Mouse (Mus musculus) right cerebral cortex, adult 18-20 months (tissue): ENCODE results near the gene Ugt1a6a.
A peak's percentile ranks its signal among the peaks of the same experiment; 100 is the strongest.
"Not testable (repeated sequence)": the region's sequence is repeated elsewhere in the genome, so short reads cannot be mapped to it uniquely, and the experiment has no call there.

ENCODE experiments used
- DNase-seq: peaks from one replicate; pipeline ENCODE4 v3.0.0; 2022; ENCODE audit warnings: mixed read lengths

Gene Ugt1a6a

DNA sequence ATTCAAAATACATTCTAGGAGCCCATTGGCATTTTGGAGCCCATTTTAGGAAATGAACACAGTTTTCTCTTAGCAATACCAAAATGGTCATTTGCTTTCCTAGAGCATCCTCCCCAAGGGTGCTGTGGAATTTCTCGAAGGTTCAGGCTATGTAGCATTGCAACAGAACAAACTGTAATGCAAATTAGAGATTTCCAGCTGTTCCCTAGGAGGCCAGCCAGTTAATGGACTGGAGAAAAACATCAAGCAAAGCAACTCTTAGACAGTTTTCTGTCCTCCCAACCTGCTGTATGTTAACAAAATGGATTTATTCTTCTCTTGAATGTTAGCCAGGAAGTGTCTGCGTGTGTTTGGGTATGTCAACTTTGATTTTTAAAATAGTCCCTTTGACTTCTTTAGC, 2.0 kb downstream of the Ugt1a6a start:
- DNase-seq: no peak

DNA sequence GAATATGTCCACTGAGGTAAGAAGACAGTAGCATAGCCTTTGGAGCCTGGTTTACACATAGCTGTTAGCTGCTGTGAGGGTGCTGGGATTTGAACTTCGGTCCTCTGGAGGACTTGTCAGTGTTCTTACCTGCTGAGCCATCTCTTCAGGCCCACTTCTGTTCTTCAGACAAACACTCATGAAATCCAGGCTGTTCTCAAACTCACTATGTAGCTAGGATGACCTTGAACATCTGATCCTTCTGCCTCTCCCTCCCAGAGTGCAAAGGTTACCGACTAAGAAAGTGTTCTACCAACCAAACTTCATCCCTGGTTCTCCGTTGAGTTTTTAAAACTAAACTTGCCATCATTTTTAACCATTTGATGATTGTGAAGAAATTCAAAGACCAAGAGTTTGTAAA, 2.7 kb downstream of the Ugt1a6a start:
- DNase-seq: no peak

DNA sequence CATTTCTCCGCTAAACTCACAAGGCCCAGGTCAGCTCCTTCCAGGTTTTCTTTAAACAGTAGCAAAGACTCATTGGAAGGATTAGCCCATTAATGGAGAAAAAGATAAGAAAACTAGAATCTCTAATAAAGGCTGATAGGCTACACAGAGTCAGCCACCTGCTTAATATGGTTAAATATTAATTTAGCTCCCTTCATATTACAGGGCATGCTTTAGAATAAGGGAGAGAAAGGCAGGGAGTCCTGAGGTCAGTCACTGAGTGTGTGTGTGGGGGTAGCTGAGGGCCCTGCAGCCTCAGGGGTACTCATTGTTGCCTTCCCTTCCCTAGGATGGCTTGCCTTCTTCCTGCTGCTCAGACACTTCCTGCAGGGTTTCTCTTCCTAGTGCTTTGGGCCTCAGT, 3.5 kb downstream of the Ugt1a6a start:
- no peak for DNase-seq

DNA sequence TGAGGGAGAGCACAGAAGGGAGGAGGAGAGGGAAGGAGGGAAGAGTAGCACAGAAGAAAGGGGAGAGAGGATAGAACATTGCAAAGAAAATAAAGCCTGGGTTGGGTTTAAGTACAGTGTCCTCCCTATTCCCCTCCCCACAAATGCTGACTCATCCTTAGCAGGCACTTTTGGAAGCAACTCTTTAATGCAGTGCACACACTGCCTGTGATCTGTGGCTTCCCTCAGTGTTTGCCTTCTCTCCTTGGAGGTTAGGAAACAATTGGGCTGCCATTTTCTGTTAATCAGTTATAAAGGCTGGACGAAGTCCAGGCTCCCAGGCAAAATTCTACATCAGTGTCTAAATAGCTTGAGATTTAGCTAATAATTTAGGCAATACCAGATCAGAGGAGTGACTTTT, 5.9 kb downstream of the Ugt1a6a start:
- DNase-seq: not testable (repeated sequence)

DNA sequence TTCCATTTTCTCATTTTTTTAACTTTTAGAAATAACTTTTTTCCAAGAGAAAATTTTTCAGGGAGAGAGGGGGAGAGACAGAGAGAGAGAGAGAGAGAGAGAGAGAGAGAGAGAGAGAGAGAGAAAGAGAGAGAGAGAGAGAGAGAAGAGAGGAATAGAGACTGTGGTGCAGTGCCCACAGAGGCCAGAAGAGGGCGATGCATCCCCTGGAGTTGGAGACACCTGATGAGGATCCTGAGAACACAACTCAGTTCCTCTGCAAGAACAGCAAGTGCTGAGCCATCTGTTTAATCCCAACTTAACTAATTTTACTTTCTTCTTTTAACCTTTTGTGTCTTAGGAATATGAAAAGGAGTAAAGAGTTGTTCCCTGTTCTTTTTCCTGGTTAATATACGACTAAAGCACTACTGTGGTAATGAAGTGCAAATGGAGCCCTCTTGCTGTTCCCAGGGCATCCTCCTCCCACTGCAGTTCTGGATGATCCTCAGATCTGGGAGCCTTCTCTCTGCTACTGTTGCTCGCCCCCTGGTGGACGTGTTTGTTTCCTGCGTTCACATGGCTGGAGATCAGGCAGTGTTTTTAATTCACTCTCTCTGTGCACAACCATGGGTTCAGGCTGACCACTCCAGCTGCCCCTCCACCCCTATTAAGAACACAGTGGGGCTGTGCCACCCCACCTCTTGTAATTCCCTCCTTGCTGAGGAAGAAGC, 9.5 kb downstream of the Ugt1a6a start:
- peak; percentile 20 for DNase-seq

DNA sequence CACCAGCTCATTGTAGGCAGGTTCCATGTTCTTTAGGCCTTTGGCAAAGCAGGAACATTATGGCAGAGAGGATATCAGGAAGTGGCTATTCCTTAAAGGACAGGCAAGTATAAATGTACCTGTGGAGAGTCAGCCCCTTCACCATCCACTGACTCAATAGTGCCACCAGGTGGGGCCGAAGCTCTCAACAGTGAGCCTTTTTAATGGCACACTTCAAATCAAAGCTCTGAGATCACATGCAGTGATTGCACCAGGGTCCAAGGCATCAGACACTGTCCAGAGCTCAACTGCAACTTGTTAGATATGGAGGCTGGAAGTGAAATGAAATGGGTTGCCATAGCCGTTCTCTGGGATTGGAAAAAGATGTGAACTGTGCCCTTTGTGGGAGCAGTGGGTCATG, 10.7 kb downstream of the Ugt1a6a start:
- DNase-seq: not testable (repeated sequence)

DNA sequence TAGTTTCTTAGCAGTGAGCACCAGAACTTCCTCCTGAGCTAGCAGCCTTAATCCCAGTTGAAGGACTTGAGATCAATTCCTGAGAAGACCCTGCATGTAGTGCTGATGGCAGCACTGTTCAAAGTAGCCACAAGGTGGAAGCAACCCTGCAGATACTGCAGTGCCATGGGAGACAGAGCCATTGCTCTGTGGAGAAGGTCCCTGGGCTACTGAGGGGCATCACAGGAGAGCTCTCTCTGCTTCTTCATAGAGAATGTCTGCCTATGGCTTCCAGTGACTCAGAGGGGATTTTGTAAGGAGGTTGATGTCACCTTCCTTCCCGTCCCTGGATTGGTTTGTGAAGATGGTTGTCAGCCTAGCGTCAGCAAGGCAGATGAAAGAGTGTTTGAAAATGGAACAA, 15.5 kb downstream of the Ugt1a6a start:
- not testable (repeated sequence) for DNase-seq

DNA sequence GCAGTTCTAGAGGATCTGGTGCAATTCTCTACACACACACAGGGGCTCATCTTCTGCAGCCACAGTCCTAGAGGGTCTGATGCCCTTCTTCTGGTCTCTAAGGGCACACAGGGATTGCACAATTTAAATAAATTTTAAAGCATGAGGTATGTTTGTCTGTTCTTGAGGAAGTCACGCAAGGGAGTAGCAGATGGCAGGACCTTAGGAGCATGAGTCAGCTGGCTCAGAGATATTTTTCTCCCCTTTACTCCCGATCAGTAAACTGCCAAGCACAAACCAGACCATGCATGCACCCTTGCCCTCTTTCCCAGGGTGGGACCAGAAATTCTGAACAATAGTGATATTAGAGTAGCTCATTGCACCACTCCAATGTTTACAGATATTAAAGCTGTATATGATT, 23.8 kb downstream of the Ugt1a6a start:
- DNase-seq: no peak

DNA sequence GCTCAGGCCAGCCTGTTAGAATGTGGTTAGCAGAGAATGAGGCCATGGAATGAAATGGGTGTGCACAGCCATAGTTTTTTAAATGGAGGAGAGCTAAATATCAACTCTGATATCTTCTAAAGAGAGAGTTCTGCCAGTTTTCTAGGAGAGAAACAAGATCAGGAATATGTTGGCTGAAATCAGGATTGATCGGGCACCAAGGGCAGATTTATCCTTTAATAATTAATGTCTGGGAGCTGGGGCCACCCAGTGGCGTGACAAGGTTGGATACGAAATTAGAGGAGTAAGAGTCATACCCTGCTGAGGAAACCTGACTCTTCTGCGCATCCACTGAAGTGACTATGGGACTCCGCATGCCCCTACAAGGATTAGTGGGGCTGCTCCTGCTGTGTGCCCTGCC, 31.1 kb downstream of the Ugt1a6a start, which contains the start of gene Ugt1a5:
TSS of gene Ugt1a5 (plus strand) at position 302 of the 400 bp plus-strand sequence.
- no peak for DNase-seq

DNA sequence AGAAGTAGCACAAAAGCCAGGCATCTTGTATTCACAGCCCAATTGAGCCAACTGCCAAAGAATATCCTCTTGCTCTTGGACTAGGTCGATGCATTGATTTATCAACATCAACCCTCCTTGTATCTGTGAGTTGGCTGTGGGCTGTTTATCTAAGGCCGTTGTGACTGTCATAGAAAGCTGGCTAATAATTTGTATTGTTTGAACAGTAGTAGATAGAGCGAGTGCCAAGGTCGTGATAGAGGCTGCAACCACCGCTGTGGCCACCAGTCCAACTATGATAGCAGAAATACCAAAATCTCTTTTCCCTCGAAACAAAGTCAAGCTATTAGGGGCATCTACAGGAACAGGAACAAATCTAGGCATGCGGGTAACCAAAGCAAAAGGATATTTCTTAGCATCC, 37.6 kb downstream of the Ugt1a6a start:
- not testable (repeated sequence) for DNase-seq

DNA sequence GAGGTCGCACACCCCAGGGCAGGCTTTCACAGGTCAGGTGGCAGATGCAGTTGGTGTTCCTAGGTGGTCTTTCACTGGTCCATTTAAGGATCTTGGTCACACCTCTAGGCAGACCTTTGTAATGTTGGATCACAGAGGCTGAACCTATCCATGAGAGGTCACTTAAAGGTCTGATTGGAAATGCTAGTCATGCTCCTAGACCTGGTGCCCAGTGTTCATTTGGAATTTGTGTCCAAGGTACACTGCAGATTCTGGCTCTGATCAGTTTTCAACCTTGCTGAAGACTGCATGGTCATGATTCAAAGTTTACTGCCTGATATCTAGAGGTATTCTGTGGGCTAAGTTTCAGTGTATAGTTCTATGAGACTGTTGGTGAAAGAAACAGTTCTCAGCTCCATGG, 45.0 kb downstream of the Ugt1a6a start:
- DNase-seq: no peak

DNA sequence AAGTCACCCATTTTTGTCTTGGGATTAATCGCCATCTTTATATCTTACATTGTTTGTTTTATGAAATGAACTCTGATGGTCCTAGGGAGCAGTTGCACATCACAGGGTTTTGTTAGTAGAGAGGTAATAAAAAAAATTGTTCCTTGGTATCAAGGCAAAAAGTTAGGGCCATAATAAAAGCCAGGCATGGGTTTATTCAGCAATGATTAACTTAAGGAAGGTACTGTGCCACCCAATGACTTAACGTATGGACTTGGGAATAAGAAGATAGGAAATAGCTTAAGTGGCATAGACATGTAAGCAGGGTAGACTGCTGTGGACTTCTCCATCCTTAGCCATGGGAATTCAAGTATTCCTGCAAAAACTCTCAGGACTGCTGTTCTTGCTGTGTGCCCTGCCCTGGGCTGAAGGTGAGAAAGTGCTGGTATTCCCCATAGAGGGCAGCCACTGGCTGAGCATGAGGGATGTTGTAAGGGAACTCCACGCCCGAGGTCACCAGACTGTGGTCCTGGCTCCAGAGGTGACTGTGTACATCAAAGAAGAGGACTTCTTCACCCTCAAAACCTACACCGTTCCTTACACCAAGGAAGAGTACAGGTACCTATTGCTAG, 51.8 kb downstream of the Ugt1a6a start:
- DNase-seq: no peak

DNA sequence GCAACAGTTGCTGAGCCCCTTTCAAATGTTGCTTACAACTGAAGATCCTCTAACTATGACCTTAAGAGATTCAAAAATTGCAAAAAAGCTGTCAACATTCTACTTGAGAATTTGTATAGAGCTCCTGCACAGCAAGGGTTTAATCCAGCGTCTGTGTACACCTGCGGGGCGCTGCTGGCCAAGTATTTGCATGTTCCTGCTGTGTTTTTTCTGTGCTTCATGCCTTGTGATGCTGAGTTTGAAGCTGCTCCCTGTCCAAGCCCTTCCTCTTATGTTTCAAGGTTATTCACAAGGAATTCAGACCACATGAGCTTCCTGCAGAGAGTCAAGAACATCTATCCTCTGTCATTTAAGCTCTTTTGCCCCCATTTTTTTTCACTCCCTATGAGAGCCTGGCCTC, 57.5 kb downstream of the Ugt1a6a start:
- no peak for DNase-seq

DNA sequence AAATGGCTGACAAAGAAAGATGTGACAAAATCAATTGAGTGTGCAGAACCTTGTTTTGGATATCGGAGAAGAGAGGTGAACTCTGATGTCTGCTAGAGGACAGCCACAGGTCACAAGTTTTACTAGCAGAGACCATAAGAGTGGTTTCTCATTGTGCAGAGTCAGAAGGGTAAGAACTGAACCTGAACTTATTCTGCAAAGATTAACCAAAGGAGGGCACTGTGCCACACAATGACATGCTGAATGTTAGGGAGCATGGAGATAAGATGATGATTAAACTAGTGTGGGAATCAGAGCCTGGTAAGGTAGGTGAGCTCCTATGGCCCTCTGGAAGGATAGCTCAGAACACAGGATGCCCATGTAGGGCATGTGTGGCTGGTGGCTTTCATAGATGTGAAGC, 61.1 kb downstream of the Ugt1a6a start:
- DNase-seq: no peak

DNA sequence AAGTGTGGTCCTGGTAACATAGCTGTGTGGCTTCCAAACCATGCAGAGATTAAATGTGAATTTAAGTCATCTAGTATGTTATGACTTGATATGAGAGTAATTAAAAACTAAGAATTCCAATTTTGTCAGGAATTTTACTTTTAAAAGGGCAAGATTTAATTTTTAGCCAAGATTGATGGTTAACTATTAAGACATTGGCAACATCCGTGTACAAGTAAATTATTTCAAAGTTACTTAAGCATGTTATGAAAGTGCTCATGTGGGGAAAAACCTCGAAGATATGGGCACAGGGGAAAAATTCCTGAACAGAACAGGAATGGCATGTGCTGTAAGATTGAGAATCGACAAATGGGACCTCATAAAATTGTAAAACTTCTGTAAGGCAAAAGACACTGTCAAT, 62.8 kb downstream of the Ugt1a6a start:
- no peak for DNase-seq

DNA sequence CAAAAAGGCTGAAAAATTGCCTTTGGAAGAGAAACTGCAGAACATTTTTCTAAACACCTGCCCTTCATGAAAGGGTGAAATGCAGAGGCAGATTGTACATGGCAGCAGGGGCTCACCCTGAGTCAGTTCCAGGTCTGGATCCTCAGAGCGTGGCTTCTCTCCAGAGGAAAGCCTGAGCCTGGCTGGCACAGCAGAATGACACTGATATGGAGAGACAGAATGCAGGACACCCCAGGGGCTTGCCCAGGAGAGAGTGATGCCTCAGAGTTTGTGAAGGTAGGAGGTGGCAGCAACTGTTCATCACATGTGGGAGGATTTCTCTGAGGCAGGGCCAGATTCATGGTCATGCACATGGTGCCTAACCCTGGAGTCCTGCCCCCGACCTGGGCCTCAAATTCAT, 65.4 kb downstream of the Ugt1a6a start:
- no peak for DNase-seq

DNA sequence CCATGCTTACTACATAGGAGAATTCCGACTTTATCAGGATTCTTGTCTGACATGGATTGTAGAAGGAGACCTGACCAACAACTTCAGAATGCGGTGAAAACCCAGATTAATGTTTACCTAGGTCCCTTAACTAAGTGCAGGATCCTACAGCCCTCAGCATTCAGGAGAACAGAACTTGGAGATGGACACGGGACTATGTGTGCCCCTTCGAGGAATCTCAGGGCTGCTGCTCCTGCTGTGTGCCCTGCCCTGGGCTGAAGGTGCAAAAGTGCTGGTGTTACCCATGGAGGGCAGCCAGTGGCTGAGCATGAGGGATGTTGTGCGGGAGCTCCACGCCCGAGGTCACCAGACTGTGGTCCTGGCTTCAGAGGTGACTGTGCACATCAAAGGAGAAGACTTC, 65.8 kb downstream of the Ugt1a6a start, which contains the start of gene Ugt1a2:
TSS of gene Ugt1a2 (plus strand) at position 146 of the 400 bp plus-strand sequence.
- no peak for DNase-seq

DNA sequence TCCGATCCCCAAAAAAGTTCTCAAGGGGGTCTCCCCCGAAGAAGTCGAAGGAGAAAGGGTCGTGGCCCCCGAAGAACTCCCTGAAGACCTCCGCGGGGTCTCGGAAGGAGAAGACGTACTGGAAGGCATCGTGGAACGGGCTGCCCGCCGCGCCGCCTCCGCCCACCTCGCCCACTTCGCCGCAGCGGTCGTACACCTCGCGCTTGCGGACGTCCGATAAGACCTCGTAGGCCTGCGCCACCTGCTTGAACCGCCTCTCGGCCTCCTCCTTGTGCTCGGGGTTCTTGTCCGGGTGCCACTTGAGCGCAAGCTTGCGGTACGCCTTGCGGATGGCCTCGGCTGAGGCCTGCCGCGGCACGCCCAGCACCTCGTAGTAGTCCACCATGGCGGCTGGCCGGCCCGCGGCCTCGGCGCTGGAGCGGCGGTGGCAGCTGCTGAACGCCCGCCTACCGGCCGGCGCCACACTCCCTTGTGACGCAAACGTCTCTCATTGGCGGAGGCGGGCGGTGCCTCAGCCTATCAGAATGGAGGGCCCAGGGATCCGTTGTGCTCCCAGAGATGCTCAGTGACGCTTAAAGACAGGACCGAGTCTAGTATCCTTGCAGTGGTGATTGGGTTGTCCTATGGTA, 70.8 kb downstream of the Ugt1a6a start, which contains the start of gene Dnajb3:
TSS of gene Dnajb3 (minus strand) at position 489 of the 629 bp plus-strand sequence.
- DNase-seq: peak; percentile 90

DNA sequence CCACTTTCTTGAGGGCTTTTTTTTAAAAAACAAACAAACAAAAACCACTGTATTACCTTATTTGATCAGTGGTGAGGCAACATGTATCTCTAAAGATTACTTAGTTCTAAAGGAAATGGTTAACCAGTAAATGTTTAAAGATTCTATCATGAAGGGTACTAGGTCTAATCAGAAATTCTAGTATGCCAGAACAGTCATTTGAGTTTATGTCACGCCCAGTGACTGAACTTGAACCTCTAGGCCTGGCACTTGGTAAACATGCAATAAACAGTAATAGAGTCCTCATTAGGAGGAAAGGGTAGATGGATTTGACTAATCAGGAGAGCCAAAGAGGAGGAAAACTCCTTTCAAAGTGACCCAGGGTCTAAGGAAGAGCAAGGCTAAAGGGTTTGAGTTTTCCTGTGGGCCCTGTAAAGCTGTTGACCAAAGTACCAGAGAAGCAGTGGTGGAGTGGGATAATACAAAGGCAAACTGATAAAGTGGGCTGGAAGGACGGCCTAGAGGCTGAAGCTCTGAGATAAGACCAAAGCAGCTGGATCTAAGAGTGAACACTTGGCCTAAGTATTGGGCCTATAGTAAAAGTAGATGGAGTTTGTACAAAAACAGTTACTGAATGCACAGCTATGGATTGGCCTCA, 72.4 kb downstream of the Ugt1a6a start:
- no peak for DNase-seq

DNA sequence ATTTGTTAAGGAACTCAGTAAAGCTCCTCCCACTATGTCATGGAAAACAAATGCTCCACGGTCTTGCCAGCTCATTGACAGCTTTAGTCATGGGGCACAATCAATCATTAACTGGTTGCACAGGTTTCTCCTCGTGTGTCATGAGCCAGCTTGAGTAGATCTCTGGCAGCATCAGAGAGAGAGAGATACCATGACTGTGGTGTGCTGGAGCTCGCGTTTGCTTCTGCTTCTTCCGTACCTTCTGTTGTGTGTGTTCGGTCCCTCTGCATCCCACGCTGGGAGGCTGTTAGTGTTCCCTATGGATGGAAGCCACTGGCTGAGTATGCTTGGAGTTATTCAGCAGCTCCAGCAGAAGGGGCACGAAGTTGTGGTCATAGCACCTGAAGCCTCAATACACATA, 77.2 kb downstream of the Ugt1a6a start, which contains the start of gene Ugt1a1:
TSS of gene Ugt1a1 (plus strand) at position 148 of the 400 bp plus-strand sequence.
- DNase-seq: no peak

DNA sequence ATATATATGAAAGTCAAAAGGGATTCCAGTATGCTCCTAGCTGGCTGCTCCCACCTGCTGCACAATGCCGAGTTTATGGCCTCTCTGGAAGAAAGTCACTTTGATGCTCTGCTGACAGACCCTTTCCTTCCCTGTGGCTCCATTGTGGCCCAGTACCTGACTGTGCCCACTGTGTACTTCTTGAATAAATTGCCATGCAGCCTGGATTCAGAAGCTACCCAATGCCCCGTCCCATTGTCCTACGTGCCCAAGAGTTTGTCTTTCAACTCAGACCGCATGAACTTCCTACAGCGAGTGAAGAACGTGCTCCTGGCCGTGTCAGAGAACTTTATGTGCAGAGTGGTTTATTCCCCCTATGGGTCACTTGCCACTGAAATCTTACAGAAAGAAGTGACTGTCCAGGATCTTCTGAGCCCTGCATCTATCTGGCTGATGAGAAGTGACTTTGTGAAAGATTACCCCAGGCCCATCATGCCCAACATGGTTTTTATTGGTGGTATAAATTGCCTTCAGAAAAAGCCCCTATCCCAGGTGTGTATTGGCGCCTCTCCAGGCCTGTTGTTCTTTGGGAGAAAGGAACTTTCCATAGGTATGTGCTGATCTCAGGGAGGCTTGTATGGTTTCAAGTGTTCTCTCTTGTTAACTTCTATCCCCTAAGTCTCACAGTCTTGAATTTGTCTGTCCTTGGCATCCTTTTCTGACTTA, 77.9 kb downstream of the Ugt1a6a start:
- no peak for DNase-seq

DNA sequence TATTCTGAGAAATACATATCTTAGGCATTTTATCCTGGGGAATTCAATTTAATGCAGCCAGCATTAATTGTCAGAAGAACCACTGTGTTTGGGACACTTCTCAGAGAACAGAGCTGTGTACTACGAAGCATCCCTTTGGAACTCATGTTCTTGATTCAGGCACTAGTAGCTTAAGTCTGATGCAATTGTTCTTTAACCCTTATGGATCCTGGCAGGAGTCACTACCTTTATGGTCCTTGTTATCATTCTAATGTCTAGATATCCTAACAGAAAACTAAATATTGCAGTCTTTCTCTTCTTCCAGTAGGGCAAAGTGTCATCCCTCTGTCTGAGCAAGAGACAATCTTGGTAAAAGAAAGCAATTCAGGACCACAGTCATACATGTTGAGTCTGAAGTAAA, 78.5 kb downstream of the Ugt1a6a start:
- DNase-seq: no peak
